Mouse (Mus musculus): ENCODE measurements around the gene Amz2.
A peak's percentile ranks its signal among the peaks of the same experiment; 100 is the strongest.

The Amz2 gene

GRCm38 (mm10) chr11:109425392-109426271 is at the start of gene Amz2:
Gene Amz2, plus strand, starts transcription at chr11:109425946.
- DNase-seq = peak; percentile 99

GRCm38 (mm10) chr11:109376484-109377143 is 49.1 kb upstream of the Amz2 start:
- DNase-seq = peak; percentile 77

GRCm38 (mm10) chr11:109377477-109377876 is 48.3 kb upstream of the Amz2 start:
- no peak for DNase-seq

GRCm38 (mm10) chr11:109378051-109378450 is 47.7 kb upstream of the Amz2 start:
- DNase-seq = no peak

GRCm38 (mm10) chr11:109380662-109381061 is 45.1 kb upstream of the Amz2 start:
- no peak for DNase-seq

- no peak for DNase-seq
Measured at GRCm38 (mm10) chr11:109385296-109385695, 40.5 kb upstream of the Amz2 start.

- no peak for DNase-seq
Measured at GRCm38 (mm10) chr11:109389046-109389445, 36.7 kb upstream of the Amz2 start.

GRCm38 (mm10) chr11:109391200-109391599 is 34.5 kb upstream of the Amz2 start:
- no peak for DNase-seq

GRCm38 (mm10) chr11:109391760-109392159 is 34.0 kb upstream of the Amz2 start:
- no peak for DNase-seq

- no peak for DNase-seq
Measured at GRCm38 (mm10) chr11:109392601-109393000, 33.1 kb upstream of the Amz2 start.

GRCm38 (mm10) chr11:109394758-109395157 is 31.0 kb upstream of the Amz2 start:
- no peak for DNase-seq

- no peak for DNase-seq
Measured at GRCm38 (mm10) chr11:109395291-109395690, 30.5 kb upstream of the Amz2 start.

- DNase-seq = no peak
Measured at GRCm38 (mm10) chr11:109406431-109406830, 19.3 kb upstream of the Amz2 start.

GRCm38 (mm10) chr11:109410197-109410980 is 15.4 kb upstream of the Amz2 start:
- no peak for DNase-seq

GRCm38 (mm10) chr11:109413617-109414016 is 12.1 kb upstream of the Amz2 start, which contains the start of gene 9930022D16Rik:
Gene 9930022D16Rik, plus strand, starts transcription at chr11:109413917.
- no peak for DNase-seq

- DNase-seq = no peak
Measured at GRCm38 (mm10) chr11:109414802-109415201, 10.9 kb upstream of the Amz2 start.

GRCm38 (mm10) chr11:109416709-109417420 is 8.9 kb upstream of the Amz2 start:
- DNase-seq = no peak

GRCm38 (mm10) chr11:109417472-109418040 is 8.2 kb upstream of the Amz2 start:
- DNase-seq = no peak

- no peak for DNase-seq
Measured at GRCm38 (mm10) chr11:109419461-109419860, 6.3 kb upstream of the Amz2 start.

- no peak for DNase-seq
Measured at GRCm38 (mm10) chr11:109419961-109420566, 5.7 kb upstream of the Amz2 start.

- DNase-seq = no peak
Measured at GRCm38 (mm10) chr11:109420567-109420962, 5.2 kb upstream of the Amz2 start.

GRCm38 (mm10) chr11:109421205-109421604 is 4.5 kb upstream of the Amz2 start:
- DNase-seq = no peak
